In genomic region chr19:56424606-56425395, GRCm38 (mm10) we compare ENCODE assay signal across 21 mouse cellular contexts. TPM values are rescaled to one million over a fixed set of nuclear protein-coding genes. Genes with fewer than 3 reads are reported as not detected.
A peak's percentile ranks its signal among the peaks of the same experiment; 100 is the strongest.
DNase-seq lines count a peak whose midpoint lies in the region; ATAC-seq and TF ChIP-seq lines count a peak whose summit lies in the region.
"Had no signal": no experiment of that assay in that cellular context is flagged by ENCODE, and none has a peak within 500 bp of the region (broad histone marks: within the 10 kb centered on the region; RNA-seq: fewer than 3 reads in every experiment).

No protein-coding gene starts in this region.

- peaks cover 24% of the 10 kb centered on the region for H3K4me1 ChIP-seq in heart, embryonic 16.5 days (ENCODE audit: control insufficient read depth, insufficient read depth, low read length)
- 0 out of 2 replicates have a peak, but pooled peaks cover 3% of the 10 kb centered on the region for H3K4me1 ChIP-seq in lung, embryonic 14.5 days (ENCODE audit: insufficient read depth)

- no peak for ATAC-seq in heart, embryonic 16.5 days (replicated peaks; ENCODE audit: extremely low read depth, insufficient read depth, low FRiP score)
- no peak for ATAC-seq in lung, embryonic 14.5 days (ENCODE audit: insufficient read depth)
- ATAC-seq: activated CD4-positive, CD25-positive, alpha-beta regulatory T cell, adult 4 months; CD4-positive, CD25-positive, alpha-beta regulatory T cell, adult 4 months; liver, embryonic 12.5 days had no signal

- TF ChIP-seq CTCF in lung, embryonic 14.5 days (IDR thresholded peaks at IDR 0.05; ENCODE audit: low read depth), result no peak

- intact Hi-C loops in heart, postnatal 10 days (cut with DNase I), result loop anchor here (1.0 to 5.0 kb wide), 3 partner anchors 142 to 482 kb away; no protein-coding TSS in a partner anchor
- intact Hi-C loops in heart, postnatal 25 days (cut with DNase I), result loop anchor here (5.0 to 10.0 kb wide), 3 partner anchors 352 to 482 kb away; no protein-coding TSS in a partner anchor

- DNase-seq in heart, adult 11 months, result peak; percentile 80
- no peak for DNase-seq in heart, postnatal 10 days
- no peak for DNase-seq in heart, postnatal 25 days (ENCODE audit: low spot score)
- DNase-seq in lung, embryonic 14.5 days, result peak; percentile 15
- no peak for DNase-seq in lung, postnatal 36 days
- peak; percentile 44 for DNase-seq in kidney, postnatal 14 days
- DNase-seq in layer of hippocampus, postnatal 25 days (ENCODE audit: extremely low spot score in 1 of 2, low spot score in 1 of 2), result no peak
- DNase-seq: cerebellum, adult 9-10 months; lung, adult 2 months; lung, postnatal 4 days; spleen, adult 18-20 months; thymus, adult 18-20 months had no signal

- no peak overlapping the region for H3K4me3 ChIP-seq in heart, embryonic 16.5 days (ENCODE audit: low read length)
- no peak overlapping the region for H3K4me3 ChIP-seq in lung, embryonic 14.5 days (ENCODE audit: low read depth, low read length)
- H3K4me3 ChIP-seq: embryonic facial prominence, embryonic 10.5 days; forebrain, embryonic 12.5 days; limb, embryonic 12.5 days; liver, embryonic 12.5 days had no signal

- H3K9me3 ChIP-seq in heart, embryonic 16.5 days (replicated peaks; ENCODE audit: control insufficient read depth, low read length), result no peaks in the 10 kb centered on the region
- no peaks in the 10 kb centered on the region for H3K9me3 ChIP-seq in lung, embryonic 14.5 days (ENCODE audit: low read depth, low read length)
- H3K9me3 ChIP-seq: embryonic facial prominence, embryonic 10.5 days; forebrain, embryonic 12.5 days; limb, embryonic 12.5 days; liver, embryonic 12.5 days had no signal

- peak overlapping the region; percentile 65; the same call in 1 of the 2 replicates for H3K9ac ChIP-seq in heart, embryonic 16.5 days (ENCODE audit: low read length)
- no peak overlapping the region for H3K9ac ChIP-seq in lung, embryonic 14.5 days
- H3K9ac ChIP-seq: forebrain, embryonic 12.5 days; limb, embryonic 12.5 days; liver, embryonic 12.5 days had no signal

- no peaks in the 10 kb centered on the region for H3K27me3 ChIP-seq in heart, embryonic 16.5 days (ENCODE audit: control insufficient read depth, insufficient read depth, low read length)
- no peaks in the 10 kb centered on the region for H3K27me3 ChIP-seq in lung, embryonic 14.5 days (ENCODE audit: insufficient read depth, low read length)
- H3K27me3 ChIP-seq: forebrain, embryonic 12.5 days; limb, embryonic 12.5 days; liver, embryonic 12.5 days had no signal

- 70% methylated on average over 17 of the region's 17 CpGs for WGBS in heart, embryonic 16.5 days
- 64% methylated on average over 17 of the region's 17 CpGs for WGBS in lung, embryonic 14.5 days

- no peak overlapping the region for H3K4me2 ChIP-seq in heart, embryonic 16.5 days (ENCODE audit: low read depth, low read length)
- H3K4me2 ChIP-seq in lung, embryonic 14.5 days, result no peak overlapping the region
- H3K4me2 ChIP-seq: forebrain, embryonic 12.5 days; limb, embryonic 12.5 days; liver, embryonic 12.5 days had no signal

- H3K36me3 ChIP-seq in heart, embryonic 16.5 days (ENCODE audit: control insufficient read depth, insufficient read depth), result no peaks in the 10 kb centered on the region
- no peaks in the 10 kb centered on the region for H3K36me3 ChIP-seq in lung, embryonic 14.5 days (ENCODE audit: insufficient read depth)
- H3K36me3 ChIP-seq: embryonic facial prominence, embryonic 10.5 days; forebrain, embryonic 12.5 days; limb, embryonic 12.5 days had no signal

- H3K27ac ChIP-seq in heart, embryonic 16.5 days (ENCODE audit: low read length), result peak overlapping the region; percentile 81
- no peak overlapping the region for H3K27ac ChIP-seq in lung, embryonic 14.5 days (ENCODE audit: low read depth)
- H3K27ac ChIP-seq: forebrain, embryonic 12.5 days; limb, embryonic 12.5 days; liver, embryonic 12.5 days had no signal

RNA-seq across cellular contexts. Expression of gene Casp7, which starts 27.9 kb away (rescaled TPM):
- 10 to 100 TPM; 20.7 to 23.8 TPM for total RNA-seq in heart, postnatal 10 days (2021)
- 27.8 and 33.2 TPM in 2 replicates for polyA plus RNA-seq in heart, embryonic 16.5 days (2015; fragmentation: Nextera tagmentation; extraction: Ambion mirVana)
- total RNA-seq in heart, postnatal 25 days (2021), result 10 to 100 TPM; 12.6 to 15.6 TPM
- 30.7 and 32.1 TPM in 2 replicates for polyA plus RNA-seq in lung, embryonic 14.5 days (2014; fragmentation: Nextera tagmentation; extraction: Ambion mirVana)
- total RNA-seq in layer of hippocampus, postnatal 25 days (2021), result 1 to 10 TPM; 2.0 to 2.5 TPM

RNA-seq across cellular contexts. Expression of gene Nrap, which starts 35.0 kb away (rescaled TPM):
- total RNA-seq in heart, postnatal 10 days (2021), result 100 to 1,000 TPM; 290 to 325 TPM
- 49.4 and 52.0 TPM in 2 replicates for polyA plus RNA-seq in heart, embryonic 16.5 days (2015; fragmentation: Nextera tagmentation; extraction: Ambion mirVana)
- 100 to 1,000 TPM; 314 to 343 TPM for total RNA-seq in heart, postnatal 25 days (2021)
- polyA plus RNA-seq in lung, embryonic 14.5 days (2014; fragmentation: Nextera tagmentation; extraction: Ambion mirVana), result 0.18 and 0.32 TPM in 2 replicates
- total RNA-seq in layer of hippocampus, postnatal 25 days (2021), result under 1 TPM; 0.07 to 0.09 TPM
- polyA plus RNA-seq: activated CD4-positive, CD25-positive, alpha-beta regulatory T cell, adult 4 months had no signal

RNA-seq across cellular contexts. Expression of gene Plekhs1, which starts 36.6 kb away (rescaled TPM):
- under 1 TPM; 0.25 to 0.41 TPM for total RNA-seq in heart, postnatal 10 days (2021)
- polyA plus RNA-seq in heart, embryonic 16.5 days (2015; fragmentation: Nextera tagmentation; extraction: Ambion mirVana), result 0.06 and 0.09 TPM in 2 replicates
- total RNA-seq in heart, postnatal 25 days (2021), result under 1 TPM in 1 of 2 experiments, not detected in 1; 0.25 TPM
- 0.61 and 1.0 TPM in 2 replicates for polyA plus RNA-seq in lung, embryonic 14.5 days (2014; fragmentation: Nextera tagmentation; extraction: Ambion mirVana)
- under 1 TPM; 0.32 to 0.47 TPM for total RNA-seq in layer of hippocampus, postnatal 25 days (2021)
- total RNA-seq: common myeloid progenitor, adult 5-6 weeks; hematopoietic stem cell, adult 5-6 weeks had no signal
- polyA plus RNA-seq: liver, embryonic 12.5 days had no signal

Comparison
In these comparisons a context has a peak if more than half of its experiments do, and no peak if none do; other contexts are left out.
1. DNase-seq: peak in heart, adult 11 months (single experiment), lung, embryonic 14.5 days (single experiment) and kidney, postnatal 14 days (single experiment); none in heart, postnatal 10 days (0 of 2), heart, postnatal 25 days (single experiment), lung, postnatal 36 days (single experiment) and layer of hippocampus, postnatal 25 days (0 of 2).
2. RNA of gene Nrap, which starts 35.0 kb away (total RNA-seq): 314 to 343 TPM in heart, postnatal 25 days and 290 to 325 TPM in heart, postnatal 10 days; 0.07 to 0.09 TPM in layer of hippocampus, postnatal 25 days; every median in the first group is over 100 times any median in the second.